Mouse (Mus musculus): ENCODE results near the gene Dnah8. TPM values are rescaled to one million over a fixed set of nuclear protein-coding genes. Genes with fewer than 3 reads are reported as not detected.

The Dnah8 gene
- polyA plus RNA-seq, 1 experiment from 2014 or later: 1.4 TPM

DNA sequence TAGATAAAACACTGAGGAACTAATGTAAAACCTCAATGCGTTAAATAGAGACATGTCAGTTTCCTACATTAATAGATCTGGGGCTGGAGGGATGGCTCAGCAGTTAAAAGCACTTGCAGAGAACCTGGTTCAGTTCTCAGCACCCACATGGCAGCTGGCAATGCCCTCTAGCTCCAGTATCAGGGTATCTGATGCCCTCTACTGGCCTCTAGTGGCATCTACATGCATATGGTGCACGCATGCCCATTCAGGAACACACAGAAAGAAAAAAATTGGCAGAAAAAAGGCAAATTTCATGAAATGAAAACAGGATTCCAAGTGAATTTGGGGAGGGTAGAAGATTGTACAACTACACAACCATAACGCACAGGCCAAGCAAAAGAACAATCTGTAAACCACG is 136.2 kb downstream of the Dnah8 start:
- ATAC-seq (ENCODE audit: insufficient number of reproducible peaks, insufficient read depth, low FRiP score, low TSS enrichment): no peak
- Histone ChIP-seq H3K36me3 (no peaks in the 10 kb centered on the region), H3K4me2 (replicated peaks) (no peak overlapping the region), H3K27me3 (no peaks in the 10 kb centered on the region), H3K4me3 (no peak overlapping the region), H3K27ac (no peak overlapping the region), H3K9ac (no peak overlapping the region), H3K4me1 (no peaks in the 10 kb centered on the region), H3K9me3 (no peaks in the 10 kb centered on the region)
- WGBS: 92% methylated on average over 4 of the region's 4 CpGs

- H3K27me3 ChIP-seq: no peaks in the 10 kb centered on the region
- no peak overlapping the region for H3K4me2 ChIP-seq (replicated peaks)
- H3K36me3 ChIP-seq: no peaks in the 10 kb centered on the region
- no peaks in the 10 kb centered on the region for H3K9me3 ChIP-seq
- H3K9ac ChIP-seq: no peak overlapping the region
- H3K27ac ChIP-seq: no peak overlapping the region
- no peak for ATAC-seq (ENCODE audit: insufficient number of reproducible peaks, insufficient read depth, low FRiP score, low TSS enrichment)
- no peaks in the 10 kb centered on the region for H3K4me1 ChIP-seq
- H3K4me3 ChIP-seq: no peak overlapping the region
- 90% methylated on average over 8 of the region's 8 CpGs for WGBS
These were observed 140.1 kb downstream of the Dnah8 start for GRCm38 (mm10) chr17:30764276-30764675.

DNA sequence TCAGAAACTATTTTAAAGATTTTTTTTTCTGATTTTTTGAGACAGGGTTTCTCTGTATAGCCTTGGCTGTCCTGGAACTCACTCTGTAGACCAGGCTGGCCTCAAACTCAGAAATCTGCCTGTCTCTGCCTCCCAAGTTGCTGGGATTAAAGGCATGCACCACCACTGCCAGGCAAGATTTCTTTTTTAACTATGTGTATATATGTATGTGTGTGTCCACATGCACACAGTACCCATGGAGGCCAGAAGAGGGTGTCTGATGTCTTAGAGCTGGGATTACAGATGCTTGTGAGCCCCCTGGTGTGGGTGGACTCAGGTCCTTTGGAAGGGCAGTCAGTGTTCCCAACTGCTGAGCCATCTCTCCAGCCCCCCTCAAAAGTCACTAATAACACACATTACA is 150.3 kb downstream of the Dnah8 start:
- H3K9ac ChIP-seq: no peak overlapping the region
- ATAC-seq (ENCODE audit: insufficient number of reproducible peaks, insufficient read depth, low FRiP score, low TSS enrichment): no peak

DNA sequence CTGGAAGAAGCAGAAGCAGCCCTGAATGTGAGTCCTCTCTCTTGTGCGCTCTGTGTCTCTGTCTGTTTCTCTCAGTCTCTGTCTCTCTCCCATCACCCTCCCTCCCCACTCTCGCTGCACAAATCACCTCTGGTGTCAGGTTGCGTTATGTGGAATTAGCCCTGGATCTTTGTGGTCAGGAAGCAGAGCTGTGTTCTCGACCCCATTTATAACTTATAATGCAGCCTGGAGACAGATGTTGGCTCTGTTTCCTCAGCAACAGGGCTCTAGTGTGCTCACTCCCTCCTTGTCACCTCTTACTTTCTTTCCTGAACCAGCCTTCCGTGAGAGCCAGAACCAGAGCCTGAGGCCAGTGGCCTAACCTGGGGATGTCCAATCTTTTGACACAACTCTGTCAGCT is 150.9 kb downstream of the Dnah8 start:
- Histone ChIP-seq H3K27ac (no peak overlapping the region), H3K4me2 (replicated peaks) (no peak overlapping the region), H3K9me3 (no peaks in the 10 kb centered on the region), H3K36me3 (no peaks in the 10 kb centered on the region), H3K9ac (no peak overlapping the region), H3K4me1 (peaks cover 4% of the 10 kb centered on the region; the same call in 1 of the 2 replicates), H3K27me3 (no peaks in the 10 kb centered on the region), H3K4me3 (no peak overlapping the region)
- 26% methylated on average over 5 of the region's 5 CpGs for WGBS
- no peak for ATAC-seq (ENCODE audit: insufficient number of reproducible peaks, insufficient read depth, low FRiP score, low TSS enrichment)

More for the DNA sequence above, 150.3 kb downstream of the Dnah8 start:
- Histone ChIP-seq H3K36me3 (no peaks in the 10 kb centered on the region), H3K4me2 (replicated peaks) (no peak overlapping the region), H3K27me3 (no peaks in the 10 kb centered on the region), H3K27ac (no peak overlapping the region), H3K4me3 (no peak overlapping the region), H3K9me3 (no peaks in the 10 kb centered on the region), H3K4me1 (peaks cover 4% of the 10 kb centered on the region; the same call in 1 of the 2 replicates)

DNA sequence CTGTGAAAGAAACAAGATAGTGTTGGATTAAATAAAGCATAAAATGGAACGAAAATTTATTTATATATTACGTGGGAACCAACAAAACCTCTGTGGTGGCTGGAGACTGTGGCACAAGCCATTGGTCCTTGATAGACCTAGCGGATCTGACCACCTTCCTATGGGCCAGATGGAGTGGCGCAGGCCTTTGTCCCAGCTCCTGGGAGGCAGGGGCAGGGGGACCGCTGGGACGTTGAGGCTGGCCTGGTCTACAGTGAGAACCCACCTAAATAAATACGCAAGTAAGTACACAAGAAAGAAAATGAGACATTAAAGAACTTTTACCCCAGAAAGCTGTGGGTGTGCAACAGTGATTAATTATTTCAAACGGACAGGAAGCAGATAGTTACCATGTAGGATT is 156.9 kb downstream of the Dnah8 start:
- H3K4me2 ChIP-seq (replicated peaks): no peak overlapping the region
- no peak overlapping the region for H3K4me3 ChIP-seq
- WGBS: 87% methylated on average over 8 of the region's 8 CpGs
- no peaks in the 10 kb centered on the region for H3K27me3 ChIP-seq
- no peak overlapping the region for H3K9ac ChIP-seq
- no peaks in the 10 kb centered on the region for H3K36me3 ChIP-seq
- ATAC-seq (ENCODE audit: insufficient number of reproducible peaks, insufficient read depth, low FRiP score, low TSS enrichment): no peak
- 0 out of 2 replicates have a peak, but pooled peaks cover 7% of the 10 kb centered on the region for H3K4me1 ChIP-seq
- H3K27ac ChIP-seq: no peak overlapping the region
- H3K9me3 ChIP-seq: no peaks in the 10 kb centered on the region

- no peak overlapping the region for H3K4me2 ChIP-seq (replicated peaks)
- no peaks in the 10 kb centered on the region for H3K9me3 ChIP-seq
- 0 out of 2 replicates have a peak, but pooled peaks cover 7% of the 10 kb centered on the region for H3K4me1 ChIP-seq
- H3K4me3 ChIP-seq: no peak overlapping the region
- H3K27ac ChIP-seq: no peak overlapping the region
- no peaks in the 10 kb centered on the region for H3K36me3 ChIP-seq
- no peaks in the 10 kb centered on the region for H3K27me3 ChIP-seq
- 81% methylated on average over 14 of the region's 14 CpGs for WGBS
- no peak overlapping the region for H3K9ac ChIP-seq
- ATAC-seq (ENCODE audit: insufficient number of reproducible peaks, insufficient read depth, low FRiP score, low TSS enrichment): no peak
These were observed 158.1 kb downstream of the Dnah8 start for GRCm38 (mm10) chr17:30782286-30782685.

- Histone ChIP-seq H3K9ac (no peak overlapping the region), H3K4me1 (0 out of 2 replicates have a peak, but pooled peaks cover 7% of the 10 kb centered on the region), H3K27ac (no peak overlapping the region), H3K9me3 (no peaks in the 10 kb centered on the region), H3K4me2 (replicated peaks) (no peak overlapping the region), H3K27me3 (no peaks in the 10 kb centered on the region), H3K36me3 (no peaks in the 10 kb centered on the region), H3K4me3 (no peak overlapping the region)
- WGBS: 86% methylated on average over 8 of the region's 8 CpGs
- no peak for ATAC-seq (ENCODE audit: insufficient number of reproducible peaks, insufficient read depth, low FRiP score, low TSS enrichment)
These were observed 164.2 kb downstream of the Dnah8 start for GRCm38 (mm10) chr17:30788361-30788760.

- no peak for ATAC-seq (ENCODE audit: insufficient number of reproducible peaks, insufficient read depth, low FRiP score, low TSS enrichment)
- H3K4me1 ChIP-seq: no peaks in the 10 kb centered on the region
- 92% methylated on average over 7 of the region's 7 CpGs for WGBS
- no peak overlapping the region for H3K27ac ChIP-seq
- H3K9me3 ChIP-seq: no peaks in the 10 kb centered on the region
- no peaks in the 10 kb centered on the region for H3K27me3 ChIP-seq
- no peaks in the 10 kb centered on the region for H3K36me3 ChIP-seq
- no peak overlapping the region for H3K4me3 ChIP-seq
- no peak overlapping the region for H3K9ac ChIP-seq
- H3K4me2 ChIP-seq (replicated peaks): no peak overlapping the region
These were observed 166.7 kb downstream of the Dnah8 start for GRCm38 (mm10) chr17:30790816-30791215.

DNA sequence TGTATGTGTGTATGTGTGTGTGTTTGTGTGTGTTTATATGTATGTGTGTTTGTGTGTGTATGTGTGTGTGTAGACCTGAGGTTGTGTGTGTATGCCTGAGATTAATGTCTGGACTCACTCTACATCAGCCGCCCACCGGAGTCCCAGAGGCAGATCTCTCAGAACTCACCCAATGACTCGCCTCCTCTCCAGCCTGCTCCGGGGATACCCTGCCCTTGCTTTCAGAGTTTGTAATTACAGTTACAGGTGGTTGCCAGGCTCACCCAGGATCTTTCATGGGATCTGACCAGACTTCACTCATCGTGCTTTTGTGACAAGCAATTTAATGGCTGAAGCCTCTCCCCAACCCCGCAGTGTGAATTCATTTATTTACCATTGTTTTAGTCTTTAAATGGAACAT is 168.2 kb downstream of the Dnah8 start:
- H3K4me2 ChIP-seq (replicated peaks): no peak overlapping the region
- WGBS: 87% methylated on average over 6 of the region's 6 CpGs
- no peak overlapping the region for H3K27ac ChIP-seq
- H3K4me3 ChIP-seq: no peak overlapping the region
- H3K9ac ChIP-seq: no peak overlapping the region
- no peaks in the 10 kb centered on the region for H3K9me3 ChIP-seq
- H3K27me3 ChIP-seq: no peaks in the 10 kb centered on the region
- no peak for ATAC-seq (ENCODE audit: insufficient number of reproducible peaks, insufficient read depth, low FRiP score, low TSS enrichment)
- H3K4me1 ChIP-seq: no peaks in the 10 kb centered on the region
- no peaks in the 10 kb centered on the region for H3K36me3 ChIP-seq

- 78% methylated on average over 4 of the region's 4 CpGs for WGBS
- ATAC-seq (ENCODE audit: insufficient number of reproducible peaks, insufficient read depth, low FRiP score, low TSS enrichment): no peak
These were observed 172.5 kb downstream of the Dnah8 start for GRCm38 (mm10) chr17:30796616-30797015.

GRCm38 (mm10) chr17:30800261-30800985 is 176.3 kb downstream of the Dnah8 start:
- 86% methylated on average over 19 of the region's 19 CpGs for WGBS
- Histone ChIP-seq H3K27ac (no peak overlapping the region), H3K9me3 (no peaks in the 10 kb centered on the region), H3K36me3 (no peaks in the 10 kb centered on the region), H3K9ac (no peak overlapping the region), H3K4me2 (replicated peaks) (no peak overlapping the region), H3K4me3 (no peak overlapping the region), H3K4me1 (0 out of 2 replicates have a peak, but pooled peaks cover under 1% of the 10 kb centered on the region), H3K27me3 (no peaks in the 10 kb centered on the region)
- no peak for ATAC-seq (ENCODE audit: insufficient number of reproducible peaks, insufficient read depth, low FRiP score, low TSS enrichment)

More at GRCm38 (mm10) chr17:30796616-30797015, 172.5 kb downstream of the Dnah8 start:
- Histone ChIP-seq H3K36me3 (no peaks in the 10 kb centered on the region), H3K27ac (no peak overlapping the region), H3K9ac (no peak overlapping the region), H3K4me1 (no peaks in the 10 kb centered on the region), H3K4me3 (no peak overlapping the region), H3K27me3 (no peaks in the 10 kb centered on the region), H3K4me2 (replicated peaks) (no peak overlapping the region), H3K9me3 (no peaks in the 10 kb centered on the region)

DNA sequence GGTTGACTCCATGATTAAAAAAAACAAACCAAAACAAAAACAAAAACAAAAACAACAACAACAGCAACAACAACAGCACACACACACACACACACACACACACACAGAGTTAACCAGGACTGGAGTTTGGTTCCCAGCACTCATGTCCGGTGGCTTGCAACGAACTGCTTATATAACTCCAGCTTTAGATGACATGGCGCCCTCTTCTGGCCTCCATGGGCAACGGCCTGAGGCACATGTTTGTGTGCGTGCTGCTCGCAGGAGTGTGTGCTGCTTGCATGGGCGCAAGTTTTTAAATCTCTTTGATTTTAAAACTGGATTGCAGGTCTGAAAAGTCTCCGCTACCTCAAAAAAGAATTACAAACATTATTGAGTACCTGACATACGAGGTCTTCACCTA is 179.5 kb downstream of the Dnah8 start:
- WGBS: 93% methylated on average over 9 of the region's 9 CpGs
- no peak overlapping the region for H3K4me3 ChIP-seq
- 0 out of 2 replicates have a peak, but pooled peaks cover 3% of the 10 kb centered on the region for H3K4me1 ChIP-seq
- no peak overlapping the region for H3K27ac ChIP-seq
- H3K27me3 ChIP-seq: no peaks in the 10 kb centered on the region
- H3K9me3 ChIP-seq: no peaks in the 10 kb centered on the region
- ATAC-seq (ENCODE audit: insufficient number of reproducible peaks, insufficient read depth, low FRiP score, low TSS enrichment): no peak
- H3K36me3 ChIP-seq: no peaks in the 10 kb centered on the region
- H3K9ac ChIP-seq: no peak overlapping the region
- no peak overlapping the region for H3K4me2 ChIP-seq (replicated peaks)
